Mouse (Mus musculus) cortical plate, adult 2 months (tissue): ENCODE measurements around the gene Vinac1. TPM values are rescaled to one million over a fixed set of nuclear protein-coding genes. Genes with fewer than 3 reads are reported as not detected.
A peak's percentile ranks its signal among the peaks of the same experiment; 100 is the strongest.
"Not testable (repeated sequence)": the region's sequence is repeated elsewhere in the genome, so short reads cannot be mapped to it uniquely, and the experiment has no call there.

Source experiments
- H3K27ac ChIP-seq: fragments of 200-500 bp; 2 replicates; pipeline ENCODE4 v1.5.1; 2012; ENCODE audit warnings: low read length, control low read depth, inconsistent platforms; ENCODE audit not compliant: insufficient read depth
- H3K4me1 ChIP-seq: fragments of 200-500 bp; 2 replicates; pipeline ENCODE4 v1.6.1; 2011; ENCODE audit warnings: low read length; ENCODE audit not compliant: control insufficient read depth, insufficient read depth
- H3K4me3 ChIP-seq: fragments of 200-500 bp; 2 replicates; pipeline ENCODE4 v1.5.1; 2011; ENCODE audit warnings: mild to moderate bottlenecking, low read length, control low read depth; ENCODE audit not compliant: insufficient read depth
- CTCF ChIP-seq: fragments of 200-500 bp; IDR thresholded peaks from 2 replicates; pipeline ENCODE4 v1.5.1; 2011; ENCODE audit warnings: mild to moderate bottlenecking, control low read depth, low read length; ENCODE audit not compliant: insufficient read depth; ENCODE audit errors: extremely low read depth
- POLR2A ChIP-seq: fragments of 200-500 bp; IDR thresholded peaks from 2 replicates; pipeline ENCODE4 v1.6.1; 2011; ENCODE audit warnings: mild to moderate bottlenecking, low read length, control low read depth; ENCODE audit not compliant: insufficient read depth; ENCODE audit errors: extremely low read depth
- polyA plus RNA-seq: library from polyadenylated mRNA; depleted of rRNA; stranded (reverse); fragments of >200 nt; gene quantifications from 2 replicates; pipeline ENCODE4 v1.2.3, GENCODE M21; 2012

The Vinac1 gene
- polyA plus RNA-seq, 1 experiment = 0.10 TPM

GRCm38 (mm10) chr2:129046846-129047196 lies 1.2 kb downstream of the Vinac1 start:
- Histone ChIP-seq H3K27ac (no peak overlapping the region), H3K4me1 (no peaks in the 10 kb centered on the region), H3K4me3 (no peak overlapping the region)
- no peak for TF ChIP-seq POLR2A
- TF ChIP-seq CTCF = no peak

- no peak for TF ChIP-seq POLR2A
- TF ChIP-seq CTCF = no peak
- Histone ChIP-seq H3K27ac (no peak overlapping the region), H3K4me1 (no peaks in the 10 kb centered on the region), H3K4me3 (no peak overlapping the region)
Observed at GRCm38 (mm10) chr2:129046172-129046845, 1.7 kb downstream of the Vinac1 start.

GRCm38 (mm10) chr2:129040567-129040966 lies 7.4 kb downstream of the Vinac1 start:
- Histone ChIP-seq H3K4me1 (no peaks in the 10 kb centered on the region), H3K4me3 (no peak overlapping the region), H3K27ac (no peak overlapping the region)
- TF ChIP-seq POLR2A (no peak), CTCF (0 out of 2 replicates have a peak, but pooled peaks have one; percentile 6)

GRCm38 (mm10) chr2:129038937-129039631 lies 8.9 kb downstream of the Vinac1 start:
- no peak for TF ChIP-seq CTCF
- Histone ChIP-seq H3K27ac (no peak overlapping the region), H3K4me1 (no peaks in the 10 kb centered on the region)

GRCm38 (mm10) chr2:129038426-129038936 lies 9.5 kb downstream of the Vinac1 start:
- H3K4me1 ChIP-seq = no peaks in the 10 kb centered on the region
- H3K4me3 ChIP-seq = peak overlapping the region; percentile 21
- TF ChIP-seq CTCF = no peak
- TF ChIP-seq POLR2A = no peak
- no peak overlapping the region for H3K27ac ChIP-seq

More at GRCm38 (mm10) chr2:129038937-129039631, 8.9 kb downstream of the Vinac1 start:
- H3K4me3 ChIP-seq = peak overlapping the region; percentile 21

- Histone ChIP-seq H3K4me3 (no peak overlapping the region), H3K27ac (no peak overlapping the region), H3K4me1 (no peaks in the 10 kb centered on the region)
- TF ChIP-seq CTCF (no peak), POLR2A (no peak)
Observed at GRCm38 (mm10) chr2:129035381-129035780, 12.6 kb downstream of the Vinac1 start.

- no peak overlapping the region for H3K27ac ChIP-seq
- TF ChIP-seq POLR2A = no peak
- TF ChIP-seq CTCF = no peak
- H3K4me3 ChIP-seq = no peak overlapping the region
- H3K4me1 ChIP-seq = no peaks in the 10 kb centered on the region
Observed at GRCm38 (mm10) chr2:129024820-129025219, 23.2 kb downstream of the Vinac1 start.

GRCm38 (mm10) chr2:129020106-129020505 lies 27.9 kb downstream of the Vinac1 start:
- TF ChIP-seq POLR2A (no peak), CTCF (no peak)
- Histone ChIP-seq H3K4me3 (no peak overlapping the region), H3K27ac (no peak overlapping the region), H3K4me1 (no peaks in the 10 kb centered on the region)

- H3K27ac ChIP-seq, H3K4me1 ChIP-seq, H3K4me3 ChIP-seq: not testable (repeated sequence)
Observed at GRCm38 (mm10) chr2:129008867-129009266, 39.1 kb downstream of the Vinac1 start.

GRCm38 (mm10) chr2:129006194-129006749 lies 41.7 kb downstream of the Vinac1 start:
- H3K27ac ChIP-seq = no peak overlapping the region
- H3K4me1 ChIP-seq = no peaks in the 10 kb centered on the region
- no peak overlapping the region for H3K4me3 ChIP-seq
- TF ChIP-seq POLR2A (no peak), CTCF (no peak)
